Mouse (Mus musculus): Measurements from ENCODE around the gene Mtus2. TPM values are rescaled to one million over a fixed set of nuclear protein-coding genes. Genes with fewer than 3 reads are reported as not detected.
A peak's percentile ranks its signal among the peaks of the same experiment; 100 is the strongest.

Gene Mtus2
- 13.7 and 13.9 TPM in 2 replicates for polyA plus RNA-seq (2015; fragmentation: Nextera tagmentation; extraction: Ambion mirVana)

DNA sequence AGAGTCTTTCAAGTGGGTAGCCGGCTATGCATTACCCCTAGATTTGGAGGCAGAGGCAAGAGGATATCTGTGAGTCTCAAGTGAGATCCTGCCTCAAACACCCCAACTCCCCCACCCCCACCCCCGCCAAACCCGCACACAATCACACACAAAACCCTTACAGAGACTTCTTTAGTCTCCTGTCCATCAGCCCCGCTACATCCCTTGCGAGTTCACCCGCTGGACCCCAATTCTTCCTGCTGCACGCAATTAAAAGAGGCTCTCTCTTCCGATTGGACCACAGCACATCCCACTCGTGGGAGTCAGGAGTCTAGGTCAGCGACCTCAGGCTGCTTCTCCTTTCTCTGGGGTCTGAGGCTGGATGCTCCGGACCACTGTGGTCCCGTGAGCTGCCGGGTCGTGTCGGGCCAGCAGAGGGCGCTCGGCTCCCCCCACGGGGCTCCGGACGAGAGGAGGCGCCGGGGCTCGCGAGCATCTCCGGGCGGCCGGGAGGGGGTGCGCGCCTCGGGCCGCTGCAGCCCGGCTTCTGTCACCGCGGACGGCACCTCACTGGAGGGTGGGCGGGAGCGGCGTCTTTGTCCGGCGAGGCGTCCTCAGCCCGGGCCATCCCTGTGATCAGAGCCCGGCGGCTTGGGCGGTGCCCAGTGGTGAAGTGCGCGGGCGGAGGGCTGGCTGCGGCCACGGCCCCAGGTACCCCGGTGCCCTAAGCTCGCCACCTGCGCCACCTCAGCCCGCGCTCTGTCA, at the start of gene Mtus2:
Mtus2 (plus strand) TSS at position 500 of the 744 bp plus-strand sequence.
- ATAC-seq: peak; percentile 95
- H3K27ac ChIP-seq: no peak within 1 kb of the TSS
- peaks cover 26% of the 10 kb centered on the region for H3K4me1 ChIP-seq
- H3K9me3 ChIP-seq (replicated peaks): no peaks in the 10 kb centered on the region
- peaks cover 29% of the 10 kb centered on the region for H3K27me3 ChIP-seq
- H3K4me2 ChIP-seq: peak within 1 kb of the TSS; percentile 99
- WGBS: under 1% methylated on average over 45 of the region's 55 CpGs
- no peaks in the 10 kb centered on the region for H3K36me3 ChIP-seq (ENCODE audit: poor library complexity, severe bottlenecking)
- peak within 1 kb of the TSS; percentile 65 for H3K4me3 ChIP-seq
- H3K9ac ChIP-seq: peak within 1 kb of the TSS; percentile 73

DNA sequence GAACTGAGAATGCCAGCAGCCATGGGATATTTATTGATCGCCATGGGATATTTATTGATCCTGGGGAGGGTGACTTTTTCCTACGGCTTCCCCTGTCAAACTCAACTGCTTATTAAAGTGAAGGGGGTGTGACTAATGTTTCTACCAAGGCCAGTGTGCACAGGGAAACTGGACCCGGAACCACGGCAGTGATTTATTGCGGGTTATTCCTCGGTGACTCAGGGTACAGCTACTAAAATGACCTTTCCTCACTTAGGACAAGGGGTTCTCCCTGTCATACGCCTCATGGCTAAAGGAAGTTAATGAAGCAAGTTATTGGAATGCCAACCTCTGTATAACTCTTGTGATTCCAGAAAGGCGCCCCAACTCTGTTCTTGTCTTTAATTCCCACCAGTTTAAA, 49.3 kb upstream of the Mtus2 start:
- Histone ChIP-seq H3K36me3 (ENCODE audit: poor library complexity, severe bottlenecking) (no peaks in the 10 kb centered on the region), H3K4me1 (no peaks in the 10 kb centered on the region), H3K27ac (no peak overlapping the region), H3K9me3 (replicated peaks) (no peaks in the 10 kb centered on the region), H3K27me3 (no peaks in the 10 kb centered on the region), H3K9ac (no peak overlapping the region), H3K4me3 (no peak overlapping the region), H3K4me2 (no peak overlapping the region)
- no peak for ATAC-seq
- WGBS: 93% methylated on average over 8 of the region's 8 CpGs

DNA sequence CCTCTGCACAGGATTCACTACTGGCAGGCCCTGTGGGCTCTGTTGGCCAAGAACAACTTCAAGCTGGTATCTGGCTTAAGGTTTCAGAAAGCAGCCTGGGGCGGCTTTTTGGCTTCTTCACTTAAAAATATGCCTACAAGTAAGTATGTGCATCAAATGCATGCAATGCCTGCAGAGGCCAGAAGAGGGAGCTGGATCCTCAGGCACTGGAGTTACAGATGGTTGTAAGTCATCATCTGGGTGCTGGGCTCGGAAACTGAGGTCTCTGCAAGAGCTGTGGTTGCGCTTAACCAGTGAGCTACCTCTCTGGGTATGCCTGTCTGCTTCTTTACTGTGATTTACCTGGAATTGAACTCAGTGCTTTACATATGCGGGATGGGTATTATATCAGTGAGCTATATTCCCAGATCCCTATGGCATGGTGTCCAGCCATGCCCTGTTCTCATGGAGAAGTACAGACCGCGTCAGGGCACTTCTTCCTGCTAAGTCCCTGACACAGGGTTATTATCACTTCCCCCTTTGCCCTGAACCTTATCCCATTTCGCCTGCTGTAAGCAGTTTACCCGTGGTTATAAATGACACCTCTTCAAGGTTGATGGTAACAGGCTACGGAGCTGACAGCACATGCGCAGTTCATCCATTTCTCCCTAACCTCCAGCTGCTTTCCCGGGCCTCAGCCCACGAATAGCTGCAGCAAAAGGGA, 46.2 kb upstream of the Mtus2 start:
- Histone ChIP-seq H3K4me2 (no peak overlapping the region), H3K9me3 (replicated peaks) (no peaks in the 10 kb centered on the region), H3K27me3 (no peaks in the 10 kb centered on the region), H3K36me3 (ENCODE audit: poor library complexity, severe bottlenecking) (no peaks in the 10 kb centered on the region), H3K4me3 (no peak overlapping the region), H3K27ac (no peak overlapping the region), H3K9ac (no peak overlapping the region), H3K4me1 (no peaks in the 10 kb centered on the region)
- ATAC-seq: no peak
- WGBS: 88% methylated on average over 12 of the region's 12 CpGs

DNA sequence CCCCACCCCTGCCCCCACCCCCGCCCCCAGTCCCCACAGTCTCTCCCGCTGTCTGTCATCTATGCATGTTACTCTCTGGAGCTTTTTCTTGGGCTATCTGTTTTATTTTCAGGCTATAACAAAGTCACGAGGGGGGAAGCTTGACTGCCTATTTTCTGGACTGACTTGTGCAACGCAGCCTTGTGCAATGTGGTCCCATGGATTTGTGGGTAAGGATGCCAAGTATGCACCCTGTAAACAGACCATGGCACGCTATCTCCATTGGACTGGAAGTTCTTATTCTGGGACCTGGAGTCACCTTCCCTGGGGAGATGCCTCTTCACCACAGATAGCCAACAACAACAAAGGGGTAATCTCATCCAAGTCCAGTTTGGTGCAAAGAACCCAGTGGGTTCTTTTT, 45.4 kb upstream of the Mtus2 start:
- H3K4me3 ChIP-seq: no peak overlapping the region
- no peaks in the 10 kb centered on the region for H3K36me3 ChIP-seq (ENCODE audit: poor library complexity, severe bottlenecking)
- no peaks in the 10 kb centered on the region for H3K4me1 ChIP-seq
- WGBS: 91% methylated on average over 5 of the region's 5 CpGs
- H3K9me3 ChIP-seq (replicated peaks): no peaks in the 10 kb centered on the region
- ATAC-seq: no peak
- H3K9ac ChIP-seq: no peak overlapping the region
- no peaks in the 10 kb centered on the region for H3K27me3 ChIP-seq
- no peak overlapping the region for H3K4me2 ChIP-seq
- H3K27ac ChIP-seq: no peak overlapping the region

DNA sequence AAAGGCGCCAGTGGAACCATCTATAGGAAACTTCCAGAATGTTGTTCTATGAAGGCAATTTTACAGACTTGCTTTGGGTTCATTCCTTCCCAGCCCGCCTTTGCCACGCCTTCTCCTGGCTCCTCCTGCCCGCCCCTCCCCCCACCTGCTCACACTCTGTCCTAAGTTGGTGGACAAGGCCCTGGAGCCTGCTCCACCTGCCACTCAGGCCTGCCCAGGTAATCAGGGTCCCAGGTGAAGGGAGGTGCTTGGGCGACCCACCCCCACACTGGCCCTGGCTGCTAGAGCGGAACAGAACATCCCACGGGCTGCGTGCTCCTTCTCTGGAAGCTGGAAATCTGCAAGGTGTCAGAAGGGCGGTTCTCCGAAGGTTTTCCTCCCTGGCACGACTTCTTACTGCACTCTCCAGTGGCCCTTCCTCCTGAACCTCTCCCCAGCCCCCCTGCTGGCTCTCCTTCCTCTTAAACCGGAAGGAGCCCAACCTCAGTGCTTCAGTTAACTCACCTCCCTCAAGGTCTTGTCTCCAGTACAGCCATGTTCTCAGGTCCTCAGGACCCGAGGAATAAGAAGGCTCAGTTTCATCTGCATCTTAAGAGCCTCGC, 43.8 kb upstream of the Mtus2 start:
- WGBS: 50% methylated on average over 14 of the region's 14 CpGs
- ATAC-seq: no peak
- Histone ChIP-seq H3K4me2 (no peak overlapping the region), H3K9ac (no peak overlapping the region), H3K4me3 (no peak overlapping the region), H3K27ac (no peak overlapping the region), H3K27me3 (no peaks in the 10 kb centered on the region), H3K9me3 (replicated peaks) (no peaks in the 10 kb centered on the region), H3K36me3 (ENCODE audit: poor library complexity, severe bottlenecking) (no peaks in the 10 kb centered on the region), H3K4me1 (no peaks in the 10 kb centered on the region)

DNA sequence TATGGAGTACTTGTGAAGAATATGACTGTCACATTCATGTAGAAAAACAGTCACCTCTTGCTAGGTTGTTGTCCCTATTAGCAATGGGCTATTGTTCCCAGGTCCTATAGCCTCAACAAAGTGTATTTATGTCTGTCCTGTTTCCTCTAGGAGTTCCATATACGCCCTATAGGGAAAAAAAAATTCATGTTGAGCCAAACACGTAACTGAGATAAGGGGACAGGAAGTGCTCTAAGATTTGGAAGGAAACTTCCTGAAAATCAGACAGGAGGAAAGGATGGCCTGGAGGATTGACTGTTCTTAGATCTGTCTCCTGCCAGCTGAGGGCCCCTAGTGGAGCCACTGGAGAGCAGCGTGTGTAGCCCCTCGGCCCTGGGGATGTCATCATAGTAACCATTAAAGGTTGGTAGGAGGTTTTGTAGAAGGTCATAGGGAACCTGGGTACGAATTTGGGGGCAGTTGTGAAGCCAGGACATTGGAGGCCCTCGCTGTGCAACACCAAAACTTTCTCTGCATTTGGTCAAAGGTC, 42.0 kb upstream of the Mtus2 start:
- H3K9ac ChIP-seq: no peak overlapping the region
- H3K36me3 ChIP-seq (ENCODE audit: poor library complexity, severe bottlenecking): no peaks in the 10 kb centered on the region
- no peaks in the 10 kb centered on the region for H3K9me3 ChIP-seq (replicated peaks)
- WGBS: 63% methylated on average over 6 of the region's 6 CpGs
- H3K27me3 ChIP-seq: no peaks in the 10 kb centered on the region
- H3K4me1 ChIP-seq: no peaks in the 10 kb centered on the region
- no peak overlapping the region for H3K27ac ChIP-seq
- H3K4me2 ChIP-seq: no peak overlapping the region
- ATAC-seq: no peak
- H3K4me3 ChIP-seq: no peak overlapping the region

DNA sequence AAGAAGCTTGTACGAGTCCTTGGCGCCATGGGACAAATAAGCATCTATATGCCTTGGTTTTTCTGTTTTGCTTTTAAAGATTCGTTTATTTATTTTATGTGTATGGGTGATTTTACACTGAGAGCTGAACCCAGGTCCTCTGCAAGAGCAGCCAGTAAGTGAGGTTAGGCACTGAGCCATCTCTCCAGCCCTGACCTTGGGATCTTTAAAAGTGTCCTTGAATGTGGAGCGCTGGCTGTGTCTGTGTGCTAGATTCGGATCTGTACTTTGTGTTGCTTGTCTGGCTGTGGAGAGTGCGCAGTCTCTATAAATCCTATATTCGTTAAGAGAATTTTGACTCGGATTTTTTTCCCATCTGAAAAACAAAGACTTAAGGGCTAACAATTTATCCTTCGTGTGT, 40.9 kb upstream of the Mtus2 start:
- ATAC-seq: no peak
- no peak overlapping the region for H3K4me2 ChIP-seq
- no peaks in the 10 kb centered on the region for H3K27me3 ChIP-seq
- H3K9me3 ChIP-seq (replicated peaks): no peaks in the 10 kb centered on the region
- no peaks in the 10 kb centered on the region for H3K36me3 ChIP-seq (ENCODE audit: poor library complexity, severe bottlenecking)
- no peak overlapping the region for H3K4me3 ChIP-seq
- no peak overlapping the region for H3K9ac ChIP-seq
- no peak overlapping the region for H3K27ac ChIP-seq
- H3K4me1 ChIP-seq: no peaks in the 10 kb centered on the region
- WGBS: 80% methylated on average over 9 of the region's 9 CpGs

DNA sequence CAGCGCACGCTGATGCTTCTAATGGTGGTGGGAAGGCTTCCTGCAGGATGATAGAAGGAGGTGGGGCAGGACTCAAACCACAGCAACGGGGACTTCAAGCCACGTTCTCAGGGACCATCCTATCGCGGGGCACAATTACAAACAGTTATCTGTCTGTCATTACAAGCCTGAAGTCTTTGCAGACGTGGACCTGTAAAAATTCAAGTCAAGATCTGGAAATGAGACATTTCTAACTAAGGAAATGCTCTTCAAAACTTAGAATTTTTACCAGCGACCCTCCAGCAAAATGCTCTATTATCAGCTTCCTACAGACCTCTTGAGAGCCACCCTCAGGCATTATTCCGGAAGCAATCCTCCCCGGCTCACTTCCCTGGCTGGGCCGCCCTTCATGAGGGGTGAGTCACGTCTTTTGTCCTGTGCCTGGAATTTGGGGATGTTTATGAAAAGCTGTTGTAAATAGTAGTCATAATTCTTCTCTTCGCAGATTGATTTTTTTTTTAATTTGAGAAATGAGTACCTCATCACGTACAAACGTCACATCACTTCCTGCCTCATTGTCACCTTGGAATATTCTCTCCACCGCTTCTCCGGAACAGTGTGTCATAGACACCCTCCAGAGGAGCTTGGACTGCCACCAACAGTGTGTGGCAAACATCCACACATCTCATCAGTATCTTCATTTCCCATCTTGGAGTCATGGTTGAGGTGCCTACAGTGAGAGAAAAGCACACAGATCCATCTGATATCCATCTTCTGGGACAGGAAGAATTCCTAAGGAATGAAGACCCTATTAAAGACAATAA, 38.9 kb upstream of the Mtus2 start:
- Histone ChIP-seq H3K27ac (no peak overlapping the region), H3K4me3 (no peak overlapping the region), H3K9ac (no peak overlapping the region), H3K27me3 (no peaks in the 10 kb centered on the region), H3K9me3 (replicated peaks) (no peaks in the 10 kb centered on the region), H3K4me2 (no peak overlapping the region), H3K36me3 (ENCODE audit: poor library complexity, severe bottlenecking) (no peaks in the 10 kb centered on the region), H3K4me1 (no peaks in the 10 kb centered on the region)
- 83% methylated on average over 17 of the region's 17 CpGs for WGBS
- ATAC-seq: no peak

DNA sequence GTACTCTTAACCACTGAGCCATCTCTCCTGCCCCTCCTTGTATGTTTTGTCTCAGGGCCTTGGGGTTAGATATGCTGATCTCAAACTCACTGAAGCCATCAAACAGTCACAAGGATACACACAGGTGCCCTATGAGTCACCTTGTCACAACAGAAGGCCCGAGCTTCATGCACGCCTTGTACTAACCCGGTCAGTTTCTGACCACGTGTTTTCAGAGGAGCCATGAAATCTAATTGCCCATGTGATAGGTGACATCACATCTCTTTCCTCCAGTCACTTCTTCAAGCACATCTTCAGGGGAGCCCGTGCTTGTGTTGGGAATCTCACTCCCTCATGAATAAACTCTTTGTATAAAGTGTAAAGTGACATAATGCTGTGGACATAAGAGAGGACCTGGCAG, 32.5 kb upstream of the Mtus2 start:
- no peak for ATAC-seq

DNA sequence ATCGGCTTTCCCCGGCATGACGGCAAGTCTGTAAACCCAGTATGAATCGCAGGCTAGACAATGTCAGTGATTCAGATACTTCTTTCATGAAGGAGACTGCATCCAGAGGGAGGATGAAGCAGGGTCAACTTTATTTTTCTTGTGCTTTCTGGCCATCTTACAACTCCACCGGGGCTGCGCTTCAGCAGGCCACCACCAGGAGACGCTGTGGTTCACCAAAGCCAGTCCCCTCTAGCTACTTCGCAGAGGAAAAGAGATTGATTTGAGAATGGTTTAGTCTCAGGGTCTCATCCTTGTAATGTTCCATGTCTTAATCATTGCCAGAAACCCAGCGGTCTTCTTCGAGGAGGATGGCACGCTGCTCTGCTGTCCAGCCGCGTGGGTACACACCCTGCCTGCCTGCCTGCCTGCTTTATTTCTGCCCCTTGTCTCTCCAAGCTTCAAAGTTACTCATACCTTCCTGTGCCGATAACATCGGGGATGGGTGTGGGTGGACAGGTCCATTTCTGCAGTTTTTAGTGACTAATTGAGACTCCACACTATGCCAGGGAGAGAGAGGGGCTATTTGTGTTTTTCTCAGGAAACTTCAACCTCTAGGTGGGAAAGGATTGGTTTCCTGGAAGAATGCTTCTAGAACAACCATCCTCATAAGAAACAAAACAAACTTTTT, 31.1 kb upstream of the Mtus2 start:
- Histone ChIP-seq H3K4me1 (no peaks in the 10 kb centered on the region), H3K36me3 (ENCODE audit: poor library complexity, severe bottlenecking) (no peaks in the 10 kb centered on the region), H3K27ac (no peak overlapping the region), H3K27me3 (no peaks in the 10 kb centered on the region), H3K9ac (no peak overlapping the region), H3K9me3 (replicated peaks) (no peaks in the 10 kb centered on the region), H3K4me3 (no peak overlapping the region), H3K4me2 (no peak overlapping the region)
- WGBS: 71% methylated on average over 15 of the region's 15 CpGs
- no peak for ATAC-seq

More for the DNA sequence above, 32.5 kb upstream of the Mtus2 start:
- Histone ChIP-seq H3K4me2 (no peak overlapping the region), H3K4me3 (no peak overlapping the region), H3K27me3 (no peaks in the 10 kb centered on the region), H3K9ac (no peak overlapping the region), H3K4me1 (no peaks in the 10 kb centered on the region), H3K36me3 (ENCODE audit: poor library complexity, severe bottlenecking) (no peaks in the 10 kb centered on the region), H3K27ac (no peak overlapping the region), H3K9me3 (replicated peaks) (no peaks in the 10 kb centered on the region)
- WGBS: 82% methylated on average over 5 of the region's 5 CpGs

DNA sequence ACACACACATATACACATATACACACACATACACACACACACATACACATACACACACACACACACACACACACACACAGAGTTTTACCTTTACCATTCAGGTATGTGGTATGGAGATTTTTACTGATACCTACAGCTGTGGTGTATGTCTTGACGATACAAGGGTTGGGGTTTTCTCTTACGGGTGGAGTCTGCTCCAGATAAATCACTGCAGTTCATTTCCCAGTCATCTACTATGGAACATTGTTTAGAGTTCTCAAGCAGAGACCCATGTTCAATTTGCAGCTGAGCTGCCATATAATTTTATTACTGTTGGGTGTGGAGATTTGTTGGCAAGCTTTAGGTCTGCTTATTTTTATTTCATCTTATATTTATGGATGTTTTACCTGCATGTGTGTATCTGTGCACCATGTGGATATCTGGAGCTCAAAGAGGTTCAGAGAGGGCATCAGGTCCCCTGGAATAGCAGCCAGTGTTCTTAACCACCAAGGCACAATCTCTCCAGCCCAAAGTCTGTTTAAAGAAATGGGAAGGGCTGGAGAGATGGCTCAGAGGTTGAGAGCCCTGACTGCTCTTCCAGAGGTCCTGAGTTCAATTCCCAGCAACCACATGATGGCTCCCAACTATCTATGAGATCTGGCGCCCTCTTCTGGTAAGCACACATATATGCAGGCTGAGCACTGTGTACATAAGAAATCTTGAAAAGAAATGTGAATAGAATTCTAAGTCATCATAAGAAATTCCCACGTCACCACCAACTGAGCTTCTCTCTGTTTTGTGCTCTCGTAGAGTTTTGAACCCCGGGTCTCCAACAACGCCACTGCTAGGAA, 28.2 kb upstream of the Mtus2 start:
- Histone ChIP-seq H3K9ac (no peak overlapping the region), H3K4me3 (no peak overlapping the region), H3K4me2 (no peak overlapping the region), H3K27ac (no peak overlapping the region), H3K27me3 (no peaks in the 10 kb centered on the region), H3K36me3 (ENCODE audit: poor library complexity, severe bottlenecking) (no peaks in the 10 kb centered on the region), H3K4me1 (no peaks in the 10 kb centered on the region), H3K9me3 (replicated peaks) (no peaks in the 10 kb centered on the region)
- WGBS: 82% methylated on average over 7 of the region's 7 CpGs
- ATAC-seq: no peak
